Mouse (Mus musculus): ENCODE measurements around the gene Endou.
A peak's percentile ranks its signal among the peaks of the same experiment; 100 is the strongest.
"Not testable (repeated sequence)": the region's sequence is repeated elsewhere in the genome, so short reads cannot be mapped to it uniquely, and the experiment has no call there.

Endou gene

GRCm38 (mm10) chr15:97679991-97680681, 51.0 kb downstream of the Endou start:
- DNase-seq, result peak in 1 of 2 experiments; percentile 46

DNA sequence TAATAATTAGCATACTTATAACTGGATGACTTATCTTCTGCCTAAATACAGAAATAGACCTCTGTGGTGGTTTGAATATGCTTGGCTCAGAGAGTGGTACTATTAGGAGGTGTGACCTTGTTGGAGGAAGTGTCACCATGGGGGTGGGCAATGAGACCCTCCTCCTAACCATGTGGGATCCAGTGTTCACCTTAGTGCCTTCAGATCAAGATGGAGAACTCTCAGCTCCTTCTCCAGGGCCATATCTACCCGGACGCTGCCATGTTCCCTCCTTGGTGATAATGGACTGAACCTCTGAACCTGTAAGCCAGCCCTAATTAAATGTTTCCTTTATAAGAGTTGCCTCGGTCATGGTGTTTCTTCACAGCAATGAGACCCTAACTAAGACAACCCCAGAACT, 53.8 kb downstream of the Endou start:
- no peak for DNase-seq

DNA sequence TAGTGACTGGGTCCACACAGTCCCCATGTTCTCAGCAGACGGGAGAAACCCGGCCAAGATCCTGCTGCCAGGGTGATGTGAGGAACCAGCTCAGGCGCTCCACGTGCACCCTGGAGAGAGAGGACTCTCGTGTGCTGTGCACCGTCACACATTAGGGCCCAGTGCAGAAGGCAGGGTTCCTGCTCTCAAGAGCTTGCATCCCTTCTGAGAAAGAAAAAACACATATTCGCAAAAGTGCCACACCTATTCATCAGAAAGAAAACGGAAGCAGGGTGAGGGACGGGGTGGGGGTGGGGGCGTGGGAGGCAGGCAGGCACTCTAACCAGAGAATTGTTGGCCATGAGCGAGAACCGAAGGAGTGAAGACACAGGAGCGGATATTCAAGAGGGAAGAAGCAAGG, 55.2 kb downstream of the Endou start:
- no peak for DNase-seq

DNA sequence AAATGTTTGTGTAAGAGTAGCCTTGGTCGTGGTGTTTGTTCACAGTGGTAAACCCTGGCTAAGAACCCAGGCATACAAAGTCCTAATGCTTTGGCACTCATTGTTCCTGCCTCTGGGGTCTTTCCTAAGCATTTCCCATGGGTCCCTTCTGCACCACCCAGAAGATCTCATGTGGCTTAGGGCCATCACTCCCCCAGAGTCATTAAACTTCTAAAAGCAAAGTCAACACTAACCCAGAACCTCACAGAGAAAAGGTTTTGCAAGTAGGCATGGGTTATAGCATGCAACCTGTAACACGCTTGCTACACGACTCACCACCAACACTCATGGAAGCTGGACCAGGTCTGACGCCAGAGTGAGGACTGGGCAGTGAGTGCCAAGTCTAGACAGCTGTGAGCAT, 56.7 kb downstream of the Endou start:
- no peak for DNase-seq

DNA sequence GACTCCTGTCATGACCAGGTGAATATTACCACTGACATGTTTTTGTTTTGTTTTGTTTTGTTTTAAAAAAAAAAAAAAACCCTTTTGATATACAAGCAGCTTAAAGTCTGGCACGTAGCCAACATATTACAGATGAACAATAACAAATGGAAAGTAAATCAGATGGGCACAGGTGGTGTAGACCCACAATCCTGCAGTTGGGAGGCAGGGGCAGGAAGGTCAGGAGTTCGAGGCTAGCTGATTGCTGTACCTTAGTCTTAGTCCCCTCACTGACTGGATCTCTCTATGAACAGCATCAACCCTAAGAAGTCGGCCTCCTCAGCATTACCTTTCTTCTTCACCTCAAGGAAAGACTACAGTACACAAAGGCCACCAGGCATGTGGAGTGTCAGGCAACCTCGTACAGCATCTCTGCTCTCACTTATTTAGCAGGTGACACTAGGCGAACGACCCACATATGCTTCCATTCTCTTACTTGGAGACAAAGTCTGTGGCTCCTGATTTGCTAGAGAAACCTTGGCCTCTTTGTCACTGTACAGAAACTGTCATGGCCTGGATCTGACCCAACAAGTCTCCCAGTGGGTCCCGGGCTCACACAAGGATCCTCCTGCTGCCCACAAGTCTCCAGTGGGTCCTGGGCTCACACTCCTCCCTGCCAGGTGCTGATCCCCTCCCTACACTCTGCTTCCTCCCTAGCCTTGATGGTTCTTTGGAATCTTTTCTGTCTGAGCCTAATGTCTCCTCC, 57.7 kb downstream of the Endou start:
- no peak for DNase-seq

DNA sequence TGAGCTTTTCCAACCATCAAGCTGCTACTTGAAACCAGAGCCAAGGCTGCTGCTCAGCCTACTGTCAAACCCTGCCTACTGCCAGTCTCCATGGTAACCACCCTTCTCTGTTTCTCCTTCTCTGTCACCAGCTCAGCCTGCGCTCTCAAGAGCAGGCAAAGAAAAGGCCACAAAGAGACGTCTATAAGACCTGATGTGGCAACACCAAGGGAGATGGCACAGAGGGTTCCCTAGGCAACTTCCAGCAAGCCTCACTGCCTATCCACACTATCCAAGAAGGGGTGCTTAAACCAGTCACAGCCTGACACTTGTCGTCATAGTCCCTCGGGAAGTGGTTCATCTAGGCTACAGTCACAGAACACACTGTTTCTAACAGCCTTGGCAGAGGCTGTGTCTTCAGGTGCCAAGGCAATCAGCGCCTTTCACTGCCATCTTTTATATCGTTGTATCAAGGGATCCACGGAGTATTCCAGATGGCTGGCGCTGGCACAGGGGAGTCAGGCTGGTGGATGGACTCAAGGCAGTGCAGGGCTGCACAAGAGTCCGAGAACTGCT, 58.9 kb downstream of the Endou start:
- no peak for DNase-seq

- DNase-seq, result no peak
These were observed 60.6 kb downstream of the Endou start for GRCm38 (mm10) chr15:97670554-97670953.

DNA sequence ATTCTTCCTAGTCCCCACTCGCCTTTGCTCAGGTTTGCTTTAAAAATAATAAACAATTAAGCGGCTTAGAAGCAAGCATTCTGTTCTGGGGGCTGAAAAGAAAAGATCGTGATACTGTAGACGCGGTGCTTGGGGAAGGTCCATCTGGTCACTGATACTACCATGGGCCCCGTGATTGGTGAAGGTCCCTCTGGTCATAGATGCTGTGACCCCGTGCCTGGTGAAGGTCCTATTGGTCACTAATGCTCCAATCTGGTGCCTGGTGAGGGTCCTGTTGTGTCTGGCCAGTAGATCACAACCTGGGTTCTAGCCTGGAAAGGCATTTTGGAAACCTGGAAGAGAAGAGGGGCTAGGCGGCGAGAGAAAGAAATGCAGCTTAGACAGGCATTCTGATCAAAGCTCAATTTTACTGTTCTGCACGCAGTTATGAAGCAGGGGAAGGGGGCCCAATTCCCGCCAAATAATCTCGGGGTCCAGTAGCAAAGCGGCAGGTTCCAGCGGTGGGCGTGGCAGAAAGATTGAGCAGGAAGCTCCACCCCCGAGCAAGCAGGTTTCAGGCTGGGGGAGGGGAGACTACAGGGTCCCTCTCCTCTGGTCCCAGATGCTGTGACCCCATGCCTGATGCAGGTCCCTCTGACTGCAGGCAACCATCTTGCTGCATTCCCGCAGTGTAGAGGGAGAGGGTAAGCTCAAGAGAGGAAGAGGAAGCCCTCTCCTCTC, 62.8 kb downstream of the Endou start:
- DNase-seq, result not testable (repeated sequence)

- DNase-seq, result peak; percentile 75 to 82
These were observed 63.7 kb downstream of the Endou start for GRCm38 (mm10) chr15:97667437-97667836.

- no peak for DNase-seq
These were observed 64.7 kb downstream of the Endou start for GRCm38 (mm10) chr15:97666457-97666770.

- DNase-seq, result no peak
These were observed 65.2 kb downstream of the Endou start for GRCm38 (mm10) chr15:97665770-97666456.

DNA sequence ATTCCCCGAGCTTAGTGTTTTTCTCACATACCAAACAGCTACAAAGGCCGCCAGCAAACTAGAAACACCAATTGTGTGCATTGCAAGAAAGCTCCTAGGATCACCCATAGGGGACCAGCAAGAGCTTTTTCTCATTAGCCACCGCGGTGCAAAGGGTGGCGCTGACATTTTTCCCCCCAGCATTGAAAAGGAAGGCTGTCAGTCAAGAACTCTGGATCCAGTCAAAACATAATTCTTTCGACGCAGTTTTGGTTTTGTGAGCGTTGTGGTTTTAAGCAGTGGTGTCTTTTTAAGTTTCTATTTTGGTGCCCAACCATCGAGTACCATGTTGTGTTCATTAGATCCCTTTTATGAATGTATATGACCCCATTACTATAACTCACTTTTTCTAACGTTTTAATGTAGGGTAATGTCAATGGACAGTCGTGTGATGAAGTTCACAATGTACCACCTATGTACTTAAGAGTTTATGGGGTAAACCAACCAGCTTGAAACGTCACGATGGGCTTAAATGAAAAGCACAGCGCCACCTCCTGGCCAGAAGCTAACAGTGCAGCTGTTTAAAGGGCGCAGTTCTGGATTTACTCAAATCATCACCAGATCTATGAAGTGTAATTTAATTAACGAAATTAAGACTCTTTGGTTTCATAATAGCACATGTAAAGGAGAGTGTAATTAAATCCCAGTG, 66.0 kb downstream of the Endou start:
- DNase-seq, result peak; percentile 33 to 44

DNA sequence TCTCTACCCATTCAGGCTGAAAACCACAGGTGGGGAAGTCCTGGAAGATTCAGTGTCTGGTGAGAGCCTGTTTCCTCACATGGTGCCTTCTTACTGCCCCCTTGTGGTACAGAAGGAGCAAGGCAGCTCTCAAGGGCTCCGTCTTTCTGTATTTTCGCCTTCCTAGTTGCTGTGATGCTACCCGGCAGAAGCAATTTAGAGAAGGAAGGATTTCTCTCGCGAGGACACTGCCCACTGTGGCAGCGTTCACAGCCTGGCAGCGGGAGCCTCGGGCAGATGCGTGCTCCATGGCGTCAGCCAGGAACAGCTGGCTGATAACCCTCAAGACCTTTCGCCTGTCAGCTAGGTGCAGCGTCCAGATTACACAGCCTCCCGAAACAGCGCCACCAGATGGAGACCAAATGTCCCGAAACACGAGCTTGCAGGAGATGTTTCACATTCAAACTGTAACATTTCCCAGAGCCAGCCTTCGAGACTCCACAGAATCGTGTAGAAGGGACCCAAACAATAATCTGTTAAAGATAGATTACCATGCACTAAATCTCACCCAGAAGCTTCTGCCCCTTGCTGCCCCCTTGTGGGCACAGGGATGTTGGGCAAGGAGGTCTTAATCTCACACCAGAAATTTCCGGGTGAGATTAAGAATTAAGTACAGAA, 67.3 kb downstream of the Endou start:
- peak; percentile 87 to 90 for DNase-seq

Data from kidney, postnatal 4 days (tissue).